ENCODE assay signal across 9 mouse cellular contexts in genomic region chr11:121548996-121549842, GRCm38 (mm10). TPM values are rescaled to one million over a fixed set of nuclear protein-coding genes. Genes with fewer than 3 reads are reported as not detected.
DNase-seq lines count a peak whose midpoint lies in the region; ATAC-seq and TF ChIP-seq lines count a peak whose summit lies in the region.
"Had no signal": no experiment of that assay in that cellular context is flagged by ENCODE, and none has a peak within 500 bp of the region (broad histone marks: within the 10 kb centered on the region; RNA-seq: fewer than 3 reads in every experiment).

No protein-coding gene starts in this region.

- no peaks in the 10 kb centered on the region for H3K36me3 ChIP-seq in heart, postnatal 0 days (replicated peaks; ENCODE audit: control insufficient read depth, insufficient read depth, low read length)
- no peaks in the 10 kb centered on the region for H3K36me3 ChIP-seq in neural tube, embryonic 12.5 days

- no peak overlapping the region for H3K9ac ChIP-seq in heart, postnatal 0 days (replicated peaks; ENCODE audit: low read depth, low read length)
- no peak overlapping the region for H3K9ac ChIP-seq in neural tube, embryonic 12.5 days

- no peak overlapping the region for H3K27ac ChIP-seq in heart, postnatal 0 days (ENCODE audit: low read depth)
- H3K27ac ChIP-seq in neural tube, embryonic 12.5 days: peak overlapping the region; percentile 26; the same call in 1 of the 2 replicates

- peaks cover 8% of the 10 kb centered on the region; the same call in 1 of the 2 replicates for H3K4me1 ChIP-seq in heart, postnatal 0 days (ENCODE audit: control insufficient read depth, insufficient read depth)
- H3K4me1 ChIP-seq in neural tube, embryonic 12.5 days: peaks cover 31% of the 10 kb centered on the region

- H3K27me3 ChIP-seq in heart, postnatal 0 days (ENCODE audit: control insufficient read depth, insufficient read depth, low read length): no peaks in the 10 kb centered on the region
- H3K27me3 ChIP-seq in neural tube, embryonic 12.5 days (replicated peaks): no peaks in the 10 kb centered on the region
- H3K27me3 ChIP-seq: CH12.LX had no signal

- no peak for ATAC-seq in heart, postnatal 0 days (ENCODE audit: insufficient read depth, low read depth)
- 0 out of 2 replicates have a peak, but pooled peaks have one; percentile 32 for ATAC-seq in neural tube, embryonic 12.5 days (ENCODE audit: low FRiP score, low read depth)
- ATAC-seq in inflammation-experienced regulatory T-cells, adult 6 months: no peak

- DNase-seq in frontal cortex, postnatal 36 days (ENCODE audit: low spot score in 2 of 2): peak; percentile 32 to 53
- DNase-seq in frontal cortex, postnatal 10 days (ENCODE audit: low spot score in 2 of 2): no peak
- peak; percentile 24 for DNase-seq in brain, embryonic 18.5 days (ENCODE audit: low read depth, low spot score)
- no peak for DNase-seq in heart, postnatal 0 days (ENCODE audit: low spot score)
- peak; percentile 62 for DNase-seq in layer of hippocampus, adult 9-11 months
- no peak for DNase-seq in urinary bladder, postnatal 36 days (ENCODE audit: low spot score in 2 of 2)

- no peak for TF ChIP-seq CTCF in heart, postnatal 0 days (IDR thresholded peaks at IDR 0.05; ENCODE audit: low read depth)

- TF ChIP-seq EP300 in heart, postnatal 0 days (IDR thresholded peaks at IDR 0.05; ENCODE audit: low read depth): no peak

- 53% methylated on average over 12 of the region's 12 CpGs for WGBS in heart, postnatal 0 days
- WGBS in neural tube, embryonic 12.5 days: 52% methylated on average over 12 of the region's 12 CpGs

- peak overlapping the region; percentile 32; the same call in 1 of the 2 replicates for H3K4me2 ChIP-seq in heart, postnatal 0 days (ENCODE audit: low read depth, low read length)
- H3K4me2 ChIP-seq in neural tube, embryonic 12.5 days (replicated peaks): peak overlapping the region; percentile 28

- no peak overlapping the region for H3K4me3 ChIP-seq in heart, postnatal 0 days (ENCODE audit: low read depth, low read length)
- H3K4me3 ChIP-seq in neural tube, embryonic 12.5 days: no peak overlapping the region

- no peaks in the 10 kb centered on the region for H3K9me3 ChIP-seq in heart, postnatal 0 days (replicated peaks; ENCODE audit: control insufficient read depth, low read length)
- no peaks in the 10 kb centered on the region for H3K9me3 ChIP-seq in neural tube, embryonic 12.5 days

RNA-seq across cellular contexts. Expression of gene Zfp750, which starts 30.1 kb away (rescaled TPM):
- 1.5 TPM in 1 of 2 replicates, not detected in the other for total RNA-seq in heart, postnatal 0 days (2014; rRNA removed; ENCODE audit: low replicate concordance)
- 0.10 and 0.11 TPM in 2 replicates for polyA plus RNA-seq in heart, postnatal 0 days (2015; fragmentation: Nextera tagmentation; extraction: Ambion mirVana)
- polyA plus RNA-seq in neural tube, embryonic 12.5 days (2016; fragmentation: Nextera tagmentation; extraction: Ambion mirVana): 0.63 and 0.82 TPM in 2 replicates
- polyA plus RNA-seq in inflammation-experienced regulatory T-cells, adult 6 months (2017; shearing (Covaris generic)): 1 to 10 TPM in 1 of 3 experiments, under 1 TPM in 2; 0.78 to 1.3 (median 0.94) TPM

Comparison
In these comparisons a context has a peak if more than half of its experiments do, and no peak if none do; other contexts are left out.
1. DNase-seq: peak in frontal cortex, postnatal 36 days (2 of 2), brain, embryonic 18.5 days (single experiment) and layer of hippocampus, adult 9-11 months (single experiment); none in frontal cortex, postnatal 10 days (0 of 2), heart, postnatal 0 days (single experiment) and urinary bladder, postnatal 36 days (0 of 2).